Mouse (Mus musculus) embryonic fibroblast, embryonic 13.5 days (primary cell): ENCODE measurements at regions not wholly inside any gene's neighbourhood (a gene's known extent, or its start where the extent isn't known, plus 50 kb on each side); places are given as distances from the start of the nearest gene placed in this dataset.

ENCODE experiments used
- H3K27ac ChIP-seq: 2 replicates; pipeline ENCODE4 v1.5.1; 2012; ENCODE audit warnings: low read length, control low read depth, inconsistent platforms; ENCODE audit not compliant: insufficient read depth
- H3K4me1 ChIP-seq: 2 replicates; pipeline ENCODE4 v1.6.1; 2011; ENCODE audit warnings: low read length; ENCODE audit not compliant: control insufficient read depth, insufficient read depth
- H3K4me3 ChIP-seq: 2 replicates; pipeline ENCODE4 v1.5.1; 2011; ENCODE audit warnings: mild to moderate bottlenecking, control low read depth, low read length; ENCODE audit not compliant: insufficient read depth
- CTCF ChIP-seq: IDR thresholded peaks from 2 replicates; pipeline ENCODE4 v1.5.1; 2011; ENCODE audit warnings: mild to moderate bottlenecking, control low read depth, low read length, moderate library complexity, borderline replicate concordance; ENCODE audit not compliant: insufficient read depth
- POLR2A ChIP-seq: IDR thresholded peaks from 2 replicates; pipeline ENCODE4 v1.6.1; 2011; ENCODE audit warnings: low read depth, mild to moderate bottlenecking, control low read depth, low read length, moderate library complexity

- TF ChIP-seq POLR2A (no peak), CTCF (no peak)
- no peak overlapping the region for H3K27ac ChIP-seq
- H3K4me1 ChIP-seq: no peaks in the 10 kb centered on the region
- H3K4me3 ChIP-seq: no peak overlapping the region
Measured at GRCm38 (mm10) chr3:28183061-28183762, 79.8 kb upstream of the Tnik start.

GRCm38 (mm10) chr3:28185518-28185917 is 77.5 kb upstream of the Tnik start:
- H3K4me3 ChIP-seq: no peak overlapping the region
- TF ChIP-seq CTCF: no peak
- no peak for TF ChIP-seq POLR2A
- no peaks in the 10 kb centered on the region for H3K4me1 ChIP-seq
- H3K27ac ChIP-seq: no peak overlapping the region

GRCm38 (mm10) chr3:28185918-28186317 is 77.1 kb upstream of the Tnik start:
- H3K4me1 ChIP-seq: no peaks in the 10 kb centered on the region
- no peak overlapping the region for H3K4me3 ChIP-seq
- TF ChIP-seq POLR2A (no peak), CTCF (no peak)
- H3K27ac ChIP-seq: no peak overlapping the region

DNA sequence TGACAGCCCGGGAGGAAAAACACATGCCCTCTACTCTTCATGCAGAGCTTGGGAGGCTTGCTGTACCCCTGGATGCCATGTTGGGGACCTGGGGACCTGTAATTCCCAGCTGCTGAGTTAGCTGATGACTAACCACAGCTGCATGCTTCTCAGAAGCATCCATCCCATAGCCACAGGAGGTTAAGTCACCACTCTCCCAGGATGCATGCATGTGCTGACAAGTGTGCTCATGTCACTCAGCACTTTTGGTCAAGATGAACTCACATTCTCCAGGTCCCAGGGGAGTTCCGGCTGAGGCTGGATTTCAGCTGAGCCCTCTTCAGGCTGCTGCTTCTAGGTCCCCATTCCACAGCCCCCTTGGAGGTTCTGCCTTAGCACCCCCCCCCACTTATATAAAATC is 73.6 kb upstream of the Tnik start:
- TF ChIP-seq POLR2A: no peak
- no peak for TF ChIP-seq CTCF
- H3K27ac ChIP-seq: no peak overlapping the region
- no peak overlapping the region for H3K4me3 ChIP-seq
- H3K4me1 ChIP-seq: no peaks in the 10 kb centered on the region

DNA sequence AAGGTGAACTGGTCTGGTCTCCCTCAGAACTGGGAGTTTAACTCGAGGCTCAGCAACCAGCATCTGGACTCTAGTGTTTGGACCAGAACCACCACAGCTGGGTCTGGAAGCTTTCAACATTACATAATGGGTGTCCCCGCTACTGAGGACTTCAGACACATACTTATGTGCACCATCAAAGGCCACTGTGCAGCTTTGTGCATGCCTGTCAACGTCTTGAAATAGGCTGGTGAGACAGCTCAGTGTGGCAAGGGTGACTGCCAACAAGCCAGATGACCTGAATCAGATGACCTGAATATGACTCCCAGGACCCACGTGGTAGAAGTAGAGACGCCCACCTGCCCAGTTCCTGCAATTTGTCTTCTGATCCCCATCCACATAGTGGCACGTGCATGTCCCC is 72.8 kb upstream of the Tnik start:
- H3K4me3 ChIP-seq: no peak overlapping the region
- TF ChIP-seq CTCF: no peak
- TF ChIP-seq POLR2A: no peak

GRCm38 (mm10) chr3:28194388-28194970 is 68.5 kb upstream of the Tnik start:
- TF ChIP-seq CTCF (no peak), POLR2A (no peak)
- H3K27ac ChIP-seq: no peak overlapping the region
- peaks cover 7% of the 10 kb centered on the region for H3K4me1 ChIP-seq
- H3K4me3 ChIP-seq: no peak overlapping the region

More for the DNA sequence above, 72.8 kb upstream of the Tnik start:
- H3K4me1 ChIP-seq: no peaks in the 10 kb centered on the region
- H3K27ac ChIP-seq: no peak overlapping the region

DNA sequence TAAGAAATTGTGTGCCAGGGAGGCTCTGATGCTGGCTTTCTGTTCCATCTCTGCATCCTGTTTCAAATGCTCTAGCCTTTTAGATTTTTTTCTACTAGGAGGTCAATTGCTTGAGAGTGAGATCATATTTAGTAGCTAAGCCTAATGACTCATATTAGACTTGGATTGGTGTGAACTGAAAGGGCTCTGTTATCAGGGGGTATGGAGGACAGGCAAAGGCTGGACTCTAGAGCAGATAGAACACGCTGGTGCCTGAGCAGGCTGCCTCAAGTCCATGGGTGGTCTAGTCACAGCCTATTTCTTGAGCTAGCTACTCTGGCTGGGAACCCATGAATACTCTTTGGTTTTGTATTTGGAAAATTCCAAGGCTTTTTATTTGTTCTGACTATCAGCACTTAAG is 66.2 kb upstream of the Tnik start:
- Histone ChIP-seq H3K4me3 (no peak overlapping the region), H3K27ac (peak overlapping the region; percentile 61), H3K4me1 (peaks cover 7% of the 10 kb centered on the region)
- no peak for TF ChIP-seq CTCF
- TF ChIP-seq POLR2A: no peak

DNA sequence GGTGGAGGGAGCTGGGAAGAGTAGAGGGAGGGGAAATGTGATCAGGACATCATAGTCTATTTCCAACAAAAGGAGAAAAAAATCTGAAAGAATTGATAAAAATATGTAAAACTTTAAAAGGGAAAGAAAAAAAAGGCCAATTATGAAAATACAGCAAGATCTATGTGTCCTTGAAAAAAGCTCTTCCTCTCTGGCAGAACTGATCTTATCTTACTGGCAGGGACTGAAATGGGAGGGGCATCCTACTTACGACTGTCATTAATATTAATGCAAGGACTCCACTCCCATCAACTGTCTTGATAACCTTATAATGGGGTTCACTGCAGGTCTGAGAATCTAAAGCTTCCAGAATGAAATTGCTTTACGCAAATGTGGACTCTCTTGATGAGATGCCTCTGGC is 53.7 kb upstream of the Tnik start:
- Histone ChIP-seq H3K4me1 (no peaks in the 10 kb centered on the region), H3K27ac (no peak overlapping the region), H3K4me3 (no peak overlapping the region)
- TF ChIP-seq CTCF (no peak), POLR2A (no peak)

- TF ChIP-seq POLR2A: no peak
- no peak for TF ChIP-seq CTCF
- H3K4me3 ChIP-seq: no peak overlapping the region
- H3K4me1 ChIP-seq: no peaks in the 10 kb centered on the region
- H3K27ac ChIP-seq: no peak overlapping the region
Measured at GRCm38 (mm10) chr3:28210847-28211803, 51.9 kb upstream of the Tnik start.
